Mouse (Mus musculus) layer of hippocampus, postnatal 25 days (tissue): ENCODE measurements at regions not wholly inside any gene's neighbourhood (a gene's known extent, or its start where the extent isn't known, plus 50 kb on each side); places are given as distances from the start of the nearest gene placed in this dataset.

Experiments used
- DNase-seq, 2 experiments: peaks; one replicate each; pipeline ENCODE4 v3.0.0; 2022; ENCODE audit warnings: mixed read lengths in 2 of 2, low spot score in 1 of 2; ENCODE audit errors: extremely low spot score in 1 of 2

GRCm38 (mm10) chr1:126925150-126926035 lies 94.8 kb upstream of the Nckap5 start:
- peak; percentile 38 to 60 for DNase-seq

GRCm38 (mm10) chr1:126923981-126924380 lies 93.4 kb upstream of the Nckap5 start:
- no peak for DNase-seq

GRCm38 (mm10) chr1:126922231-126922630 lies 91.6 kb upstream of the Nckap5 start:
- no peak for DNase-seq

GRCm38 (mm10) chr1:126918876-126919275 lies 88.3 kb upstream of the Nckap5 start:
- DNase-seq: no peak

GRCm38 (mm10) chr1:126917872-126918271 lies 87.3 kb upstream of the Nckap5 start:
- no peak for DNase-seq

- DNase-seq: no peak
Measured at GRCm38 (mm10) chr1:126916369-126916768, 85.8 kb upstream of the Nckap5 start.

GRCm38 (mm10) chr1:126911277-126912060 lies 80.9 kb upstream of the Nckap5 start:
- no peak for DNase-seq

GRCm38 (mm10) chr1:126907417-126907816 lies 76.8 kb upstream of the Nckap5 start:
- DNase-seq: no peak

- no peak for DNase-seq
Measured at GRCm38 (mm10) chr1:126898484-126898883, 67.9 kb upstream of the Nckap5 start.

GRCm38 (mm10) chr1:126896895-126897294 lies 66.3 kb upstream of the Nckap5 start:
- DNase-seq: no peak

- no peak for DNase-seq
Measured at GRCm38 (mm10) chr1:126880801-126881200, 50.2 kb upstream of the Nckap5 start.
